Mouse (Mus musculus): Measurements from ENCODE around the gene Tgm5.
"Not testable (repeated sequence)": the region's sequence is repeated elsewhere in the genome, so short reads cannot be mapped to it uniquely, and the experiment has no call there.

Tgm5 gene

GRCm38 (mm10) chr2:121039382-121039781 lies 46.3 kb downstream of the Tgm5 start:
- no peak for DNase-seq (ENCODE audit: low spot score)

- DNase-seq (ENCODE audit: low spot score), result not testable (repeated sequence)
Observed at GRCm38 (mm10) chr2:121038851-121039250, 46.8 kb downstream of the Tgm5 start.

- no peak for DNase-seq (ENCODE audit: low spot score)
Observed at GRCm38 (mm10) chr2:121036733-121037341, 48.8 kb downstream of the Tgm5 start, which contains the start of gene Epb42. TSS of gene Epb42 (minus strand) at chr2:121037072.

- DNase-seq (ENCODE audit: low spot score), result no peak
Observed at GRCm38 (mm10) chr2:121022918-121023317, 62.7 kb downstream of the Tgm5 start.

GRCm38 (mm10) chr2:121017151-121017550 lies 68.5 kb downstream of the Tgm5 start:
- DNase-seq (ENCODE audit: low spot score), result no peak

GRCm38 (mm10) chr2:121016226-121016625 lies 69.4 kb downstream of the Tgm5 start:
- DNase-seq (ENCODE audit: low spot score), result no peak

- DNase-seq (ENCODE audit: low spot score), result no peak
Observed at GRCm38 (mm10) chr2:121015507-121015906, 70.1 kb downstream of the Tgm5 start.

- DNase-seq (ENCODE audit: low spot score), result no peak
Observed at GRCm38 (mm10) chr2:121012676-121013075, 73.0 kb downstream of the Tgm5 start.

- no peak for DNase-seq (ENCODE audit: low spot score)
Observed at GRCm38 (mm10) chr2:121009071-121009677, 76.5 kb downstream of the Tgm5 start.

- no peak for DNase-seq (ENCODE audit: low spot score)
Observed at GRCm38 (mm10) chr2:121008664-121009007, 77.0 kb downstream of the Tgm5 start.

GRCm38 (mm10) chr2:121007925-121008663 lies 77.5 kb downstream of the Tgm5 start, which contains the start of gene Ccndbp1:
TSS of gene Ccndbp1 (plus strand) at chr2:121008403.
- DNase-seq (ENCODE audit: low spot score), result peak; percentile 84

- DNase-seq (ENCODE audit: low spot score), result no peak
Observed at GRCm38 (mm10) chr2:121006986-121007385, 78.7 kb downstream of the Tgm5 start.

- no peak for DNase-seq (ENCODE audit: low spot score)
Observed at GRCm38 (mm10) chr2:121004018-121004811, 81.4 kb downstream of the Tgm5 start.

- DNase-seq (ENCODE audit: low spot score), result no peak
Observed at GRCm38 (mm10) chr2:121003586-121003985, 82.1 kb downstream of the Tgm5 start.

GRCm38 (mm10) chr2:120998863-120999262 lies 86.8 kb downstream of the Tgm5 start:
- no peak for DNase-seq (ENCODE audit: low spot score)

GRCm38 (mm10) chr2:120996607-120997006 lies 89.0 kb downstream of the Tgm5 start:
- not testable (repeated sequence) for DNase-seq (ENCODE audit: low spot score)

Data from urinary bladder, postnatal 25 days (tissue).